In the genomic region with DNA sequence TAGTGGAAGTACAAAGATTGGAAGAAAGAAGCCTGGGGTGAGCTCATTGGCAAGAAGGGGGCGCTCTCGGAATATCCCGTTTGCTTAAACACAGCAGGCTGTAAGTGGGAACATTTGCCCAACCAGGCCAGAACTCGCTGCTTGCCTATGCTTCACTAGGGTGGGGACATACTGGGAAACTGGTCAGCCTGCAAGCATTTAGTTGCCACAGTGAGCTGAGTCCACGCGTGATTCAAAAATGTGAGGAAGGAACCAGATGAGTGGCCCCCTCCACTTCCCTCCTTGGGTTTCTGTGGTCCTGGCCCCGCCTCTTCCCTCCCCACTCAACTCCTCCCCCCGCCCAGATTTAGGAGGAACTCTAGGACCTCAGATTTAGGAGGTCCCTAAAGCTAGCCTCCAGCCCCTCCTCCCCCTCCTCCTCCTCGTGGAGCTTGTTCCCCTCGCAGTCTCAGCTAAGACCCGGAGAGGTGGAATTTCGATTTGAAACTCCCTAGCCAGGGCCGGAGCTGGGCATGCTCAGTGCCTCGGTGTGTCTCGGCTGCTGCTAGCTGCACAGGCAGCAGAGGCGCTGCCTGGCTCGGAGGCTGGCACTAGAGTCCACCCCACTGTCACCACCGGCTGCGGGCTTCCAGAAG, we compare ENCODE assay signal across 8 mouse cellular contexts. TPM values are rescaled to one million over a fixed set of nuclear protein-coding genes. Genes with fewer than 3 reads are reported as not detected.
DNase-seq lines count a peak whose midpoint lies in the region; ATAC-seq and TF ChIP-seq lines count a peak whose summit lies in the region.

A gene (plus strand): TSS at position 369 of the 635 bp plus-strand sequence.

- peak; percentile 45; the same call in 1 of the 2 replicates for ATAC-seq in heart, embryonic 12.5 days (ENCODE audit: insufficient number of reproducible peaks, low FRiP score)
- peak; percentile 98 for ATAC-seq in midbrain, embryonic 16.5 days

- H3K4me2 ChIP-seq in heart, embryonic 12.5 days: peak within 1 kb of the TSS; percentile 81
- H3K4me2 ChIP-seq in midbrain, embryonic 16.5 days (ENCODE audit: low read length): peak within 1 kb of the TSS; percentile 69

- peaks cover 2% of the 10 kb centered on the region; the same call in 1 of the 2 replicates for H3K4me1 ChIP-seq in heart, adult 2 months (ENCODE audit: control insufficient read depth, insufficient read depth, low read length)
- H3K4me1 ChIP-seq in heart, embryonic 12.5 days (replicated peaks): peaks cover 18% of the 10 kb centered on the region
- H3K4me1 ChIP-seq in midbrain, embryonic 16.5 days (ENCODE audit: control insufficient read depth, insufficient read depth, low read length): no peaks in the 10 kb centered on the region; the same call in 1 of the 2 replicates

- no peaks in the 10 kb centered on the region for H3K36me3 ChIP-seq in heart, adult 2 months (ENCODE audit: control insufficient read depth, insufficient read depth, low read length)
- no peaks in the 10 kb centered on the region for H3K36me3 ChIP-seq in heart, embryonic 12.5 days
- no peaks in the 10 kb centered on the region for H3K36me3 ChIP-seq in midbrain, embryonic 16.5 days (ENCODE audit: control insufficient read depth, insufficient read depth, low read length)

- no peak for TF ChIP-seq EP300 in heart, adult 2 months (IDR thresholded peaks at IDR 0.05; ENCODE audit: insufficient read depth, low read depth, low read length)

- TF ChIP-seq POLR2A in heart, adult 2 months (IDR thresholded peaks at IDR 0.05; ENCODE audit: insufficient read depth, low read depth, low read length): no peak

- TF ChIP-seq CTCF in heart, adult 2 months (IDR thresholded peaks at IDR 0.05): peak; percentile 8; the same call in 1 of the 2 replicates

- H3K9me3 ChIP-seq in heart, embryonic 12.5 days (replicated peaks): no peaks in the 10 kb centered on the region
- no peaks in the 10 kb centered on the region for H3K9me3 ChIP-seq in midbrain, embryonic 16.5 days (replicated peaks; ENCODE audit: control insufficient read depth, low read length, poor library complexity, severe bottlenecking)

- no peak within 1 kb of the TSS for H3K27ac ChIP-seq in heart, adult 2 months
- H3K27ac ChIP-seq in heart, embryonic 12.5 days (ENCODE audit: poor library complexity, severe bottlenecking): no peak within 1 kb of the TSS
- H3K27ac ChIP-seq in midbrain, embryonic 16.5 days (ENCODE audit: low read length): peak within 1 kb of the TSS; percentile 79

- H3K27me3 ChIP-seq in heart, adult 2 months (ENCODE audit: control insufficient read depth, insufficient read depth, low read length): peaks cover 2% of the 10 kb centered on the region; the same call in 1 of the 2 replicates
- peaks cover 17% of the 10 kb centered on the region for H3K27me3 ChIP-seq in heart, embryonic 12.5 days (replicated peaks)
- H3K27me3 ChIP-seq in midbrain, embryonic 16.5 days (ENCODE audit: control insufficient read depth, insufficient read depth, low read depth, low read length): no peaks in the 10 kb centered on the region

- no peaks in the 10 kb centered on the region for H3K79me2 ChIP-seq in heart, adult 2 months (replicated peaks; ENCODE audit: control insufficient read depth, insufficient read depth, low read length)

- DNase-seq in heart, adult 2 months: peak; percentile 4 to 21
- no peak for DNase-seq in heart, adult 8-10 months (ENCODE audit: low spot score)
- peak; percentile 84 for DNase-seq in embryo, embryonic 9.5 days (ENCODE audit: extremely low spot score)
- DNase-seq in kidney, postnatal 14 days: peak; percentile 46
- DNase-seq in liver: peak; percentile 22
- peak; percentile 48 for DNase-seq in testis, postnatal 10 days (ENCODE audit: low spot score)

- no peak within 1 kb of the TSS for H3K4me3 ChIP-seq in heart, adult 2 months
- peak within 1 kb of the TSS; percentile 46 for H3K4me3 ChIP-seq in heart, embryonic 12.5 days
- peak within 1 kb of the TSS; percentile 54 for H3K4me3 ChIP-seq in midbrain, embryonic 16.5 days (ENCODE audit: low read depth, low read length)

- H3K9ac ChIP-seq in heart, adult 2 months (ENCODE audit: low read depth, low read length): no peak within 1 kb of the TSS
- no peak within 1 kb of the TSS for H3K9ac ChIP-seq in heart, embryonic 12.5 days
- peak within 1 kb of the TSS; percentile 64 for H3K9ac ChIP-seq in midbrain, embryonic 16.5 days (ENCODE audit: low read depth, low read length)

- WGBS in heart, adult 2 months: 1% methylated on average over 19 of the region's 19 CpGs
- 0% methylated on average over 19 of the region's 19 CpGs for WGBS in heart, embryonic 12.5 days
- 0% methylated on average over 19 of the region's 19 CpGs for WGBS in midbrain, embryonic 16.5 days

- intact Hi-C loops in heart, adult 2 months (cut with DNase I): no loop called here

RNA-seq across cellular contexts. Expression of the gene that starts here (rescaled TPM):
- total RNA-seq in heart, adult 2 months (2021): 1 to 10 TPM; 1.8 to 2.0 TPM
- polyA plus RNA-seq in heart, adult 2 months (2012; rRNA removed): 0.76 and 1.4 TPM in 2 replicates
- total RNA-seq in heart, adult 8-10 months (2022): 1 to 10 TPM; 1.3 to 1.7 (median 1.4) TPM
- 0.80 and 1.0 TPM in 2 replicates for polyA plus RNA-seq in heart, embryonic 12.5 days (2016; fragmentation: Nextera tagmentation; extraction: Ambion mirVana)
- 21.1 and 24.4 TPM in 2 replicates for polyA plus RNA-seq in midbrain, embryonic 16.5 days (2015; fragmentation: Nextera tagmentation; extraction: Ambion mirVana)
